Mouse (Mus musculus) embryo, embryonic 10.5 days (tissue): ENCODE data around the gene 1600002K03Rik.
"Not testable (repeated sequence)": the region's sequence is repeated elsewhere in the genome, so short reads cannot be mapped to it uniquely, and the experiment has no call there.

ENCODE experiments used
- DNase-seq: peaks from one replicate; pipeline ENCODE4 v3.0.0-alpha.2; 2015; ENCODE audit warnings: low spot score

Gene 1600002K03Rik

GRCm38 (mm10) chr10:80154384-80154783, 18.4 kb upstream of the 1600002K03Rik start:
- no peak for DNase-seq

- DNase-seq, result no peak
Measured at GRCm38 (mm10) chr10:80155277-80155676, 17.5 kb upstream of the 1600002K03Rik start.

DNA sequence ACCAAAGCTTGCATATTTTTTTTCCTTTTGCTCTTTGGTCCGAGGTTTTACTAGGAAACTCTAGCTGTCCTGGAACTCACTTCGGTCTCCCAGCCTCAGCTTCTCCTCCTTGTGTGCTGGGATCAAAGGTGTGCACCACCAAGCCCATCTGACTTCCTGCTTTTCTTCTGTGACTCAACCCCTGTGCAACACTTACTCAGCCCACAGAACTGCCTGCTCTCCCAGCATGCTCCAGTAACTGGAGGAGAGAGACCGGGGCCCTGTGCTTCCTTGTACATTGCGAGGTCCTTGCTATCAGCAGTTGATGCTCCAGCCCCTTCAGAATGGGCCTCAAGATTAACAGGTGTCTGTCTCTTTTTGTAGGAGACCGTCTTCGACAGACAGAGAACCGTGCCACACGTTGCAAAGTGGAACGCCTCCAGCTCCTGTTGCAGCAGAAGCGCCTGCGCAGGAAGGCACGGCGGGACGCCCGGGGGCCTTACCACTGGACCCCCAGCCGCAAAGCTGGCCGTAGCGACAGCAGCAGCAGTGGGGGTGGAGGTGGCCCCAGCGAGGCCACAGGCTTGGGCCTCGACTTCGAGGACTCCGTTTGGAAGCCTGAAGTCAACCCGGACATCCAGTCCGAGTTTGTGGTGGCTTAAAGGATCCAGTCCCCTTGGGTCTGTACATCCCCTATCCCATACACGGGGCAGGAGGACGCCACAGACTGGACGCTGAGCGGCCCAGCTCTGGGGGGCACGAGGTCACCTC, 16.6 kb upstream of the 1600002K03Rik start:
- no peak for DNase-seq

GRCm38 (mm10) chr10:80156752-80157053, 16.0 kb upstream of the 1600002K03Rik start:
- no peak for DNase-seq

DNA sequence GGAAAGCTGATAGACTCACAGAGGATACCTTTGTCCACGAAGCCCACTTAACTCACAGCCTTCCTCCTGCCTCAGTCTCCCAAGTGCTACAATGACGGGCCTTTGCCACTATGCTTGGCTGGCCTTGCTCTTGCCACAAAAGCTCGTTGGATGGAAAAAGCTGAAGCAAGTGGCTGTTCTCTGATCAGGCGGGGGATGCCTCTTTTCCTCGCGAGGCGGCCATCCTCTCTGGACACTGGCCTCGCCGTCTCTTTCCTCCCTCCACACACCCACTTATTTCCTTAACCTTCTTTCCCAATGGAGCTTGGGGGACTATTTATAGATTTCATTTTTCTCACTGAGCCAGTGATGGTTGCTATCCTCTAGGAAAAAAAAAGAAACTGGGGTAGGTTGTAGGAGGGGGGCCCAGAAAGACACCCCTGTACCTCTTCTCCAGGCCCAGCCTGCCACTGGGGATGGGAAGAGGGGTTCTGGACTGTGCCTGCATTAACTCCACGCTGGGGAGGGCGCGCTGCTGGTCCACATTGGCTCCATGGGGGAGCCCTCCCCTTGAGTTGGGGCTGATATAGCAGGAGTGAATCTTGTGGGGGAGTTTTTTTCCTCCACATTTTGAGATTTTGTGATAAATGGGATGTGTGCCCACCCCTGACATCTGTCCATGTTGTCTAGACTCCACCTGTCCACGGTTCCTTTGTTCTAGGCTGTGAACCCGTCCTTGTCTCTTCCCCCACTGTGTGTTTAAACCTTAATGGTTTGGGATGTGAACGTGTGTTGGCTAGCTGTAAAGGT, 15.4 kb upstream of the 1600002K03Rik start:
- DNase-seq, result no peak

DNA sequence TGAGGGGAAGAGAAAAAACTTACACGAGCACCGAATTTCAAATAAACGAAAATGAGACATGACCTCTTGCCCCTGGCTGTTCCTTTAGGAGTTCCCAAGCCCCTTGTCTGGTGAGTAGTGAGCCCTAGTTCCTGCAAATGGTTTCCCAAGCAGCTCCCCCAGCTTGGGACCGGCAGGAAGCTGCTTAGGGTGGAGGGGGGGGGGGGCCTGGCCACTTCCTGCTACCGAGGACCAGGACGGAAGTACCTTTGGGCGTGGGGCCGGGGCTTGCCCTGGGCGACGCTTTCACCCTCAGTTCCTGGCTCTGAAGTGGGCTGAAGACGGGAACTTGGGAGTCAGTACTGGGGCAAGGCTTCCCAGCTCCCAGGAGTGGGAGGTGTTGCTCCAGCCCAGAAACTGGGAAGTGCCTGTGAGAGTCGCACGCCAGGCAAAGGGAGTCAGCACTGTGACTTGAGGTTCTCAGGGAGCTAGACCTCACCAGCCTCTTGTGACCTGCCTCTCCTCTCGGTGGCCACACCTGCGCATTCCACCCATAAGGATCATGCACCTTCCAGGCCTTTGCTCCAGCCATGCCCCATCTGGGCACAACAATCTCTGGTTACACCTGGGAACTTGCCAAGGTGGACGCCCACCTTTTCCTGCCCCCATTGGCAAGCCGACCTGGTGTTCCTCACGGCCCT, 14.3 kb upstream of the 1600002K03Rik start:
- DNase-seq, result peak; percentile 67

DNA sequence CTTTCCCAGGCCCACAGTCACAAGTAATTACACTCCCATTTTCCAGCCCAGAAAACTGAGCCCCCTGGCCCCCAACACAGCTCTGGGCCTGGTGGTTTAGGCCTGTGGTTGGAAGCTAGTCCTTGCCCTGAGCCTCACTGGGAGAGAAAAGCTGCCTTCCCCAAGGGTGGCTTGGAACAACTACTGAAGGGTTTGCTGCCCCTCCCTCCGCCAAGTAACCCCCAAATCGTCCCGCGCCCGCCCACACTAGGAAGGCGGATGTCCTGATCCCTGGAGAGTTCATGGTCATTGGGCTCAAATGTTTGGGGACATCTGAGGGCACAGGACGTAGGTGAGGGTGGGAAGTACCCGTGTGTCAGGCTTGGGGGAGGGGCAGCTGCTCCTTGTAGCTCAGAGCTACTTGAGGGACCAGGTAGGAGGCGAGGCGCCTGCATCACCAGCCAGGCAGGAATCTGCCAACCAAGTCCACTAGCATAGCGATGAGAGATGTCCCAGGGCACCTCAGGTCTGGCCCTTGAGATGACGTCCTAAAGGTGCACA, 13.7 kb upstream of the 1600002K03Rik start:
- DNase-seq, result no peak

DNA sequence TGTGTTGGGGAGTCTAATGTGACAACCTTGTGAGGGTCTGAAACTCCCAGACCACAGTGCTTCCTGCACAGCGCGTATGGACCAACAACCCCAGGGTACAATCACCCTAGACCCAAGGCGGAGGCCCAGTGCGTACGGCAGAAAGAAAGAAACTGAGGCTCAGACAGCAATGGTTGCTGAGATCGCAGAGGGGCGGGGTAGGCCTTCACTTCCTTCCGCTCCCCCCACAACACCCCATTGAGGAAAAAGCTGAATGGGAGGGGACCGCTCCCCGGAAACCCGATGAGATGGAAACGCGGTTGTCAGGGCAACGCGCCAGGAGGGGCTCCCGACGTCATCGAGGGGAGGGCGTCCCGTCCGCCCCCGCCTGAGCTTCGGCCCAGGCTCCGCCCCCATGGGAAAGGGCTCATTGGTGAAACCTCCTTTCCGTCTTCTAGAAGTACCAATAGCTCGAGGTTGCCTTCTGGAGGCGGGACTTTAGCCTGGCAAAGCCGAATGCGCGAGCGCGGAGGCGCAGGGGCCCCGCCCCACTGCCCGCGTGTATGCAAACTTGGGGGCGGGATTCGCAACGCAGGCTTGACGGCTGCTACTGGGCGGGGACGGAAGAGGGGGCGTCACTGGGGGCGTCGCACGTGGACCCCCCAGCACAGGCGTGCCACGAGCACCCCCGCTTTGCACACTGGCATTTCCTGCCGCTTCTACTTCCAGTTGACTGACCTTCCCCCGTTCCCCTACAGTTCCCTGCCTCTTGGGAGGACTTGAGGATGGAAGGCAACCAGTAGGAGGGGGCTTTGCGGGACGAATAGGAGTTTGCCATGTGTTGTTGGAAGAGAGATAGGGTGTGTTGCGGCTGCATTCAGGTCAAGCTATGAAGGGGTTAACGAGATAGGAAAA, 12.9 kb upstream of the 1600002K03Rik start:
- peak; percentile 99 for DNase-seq

DNA sequence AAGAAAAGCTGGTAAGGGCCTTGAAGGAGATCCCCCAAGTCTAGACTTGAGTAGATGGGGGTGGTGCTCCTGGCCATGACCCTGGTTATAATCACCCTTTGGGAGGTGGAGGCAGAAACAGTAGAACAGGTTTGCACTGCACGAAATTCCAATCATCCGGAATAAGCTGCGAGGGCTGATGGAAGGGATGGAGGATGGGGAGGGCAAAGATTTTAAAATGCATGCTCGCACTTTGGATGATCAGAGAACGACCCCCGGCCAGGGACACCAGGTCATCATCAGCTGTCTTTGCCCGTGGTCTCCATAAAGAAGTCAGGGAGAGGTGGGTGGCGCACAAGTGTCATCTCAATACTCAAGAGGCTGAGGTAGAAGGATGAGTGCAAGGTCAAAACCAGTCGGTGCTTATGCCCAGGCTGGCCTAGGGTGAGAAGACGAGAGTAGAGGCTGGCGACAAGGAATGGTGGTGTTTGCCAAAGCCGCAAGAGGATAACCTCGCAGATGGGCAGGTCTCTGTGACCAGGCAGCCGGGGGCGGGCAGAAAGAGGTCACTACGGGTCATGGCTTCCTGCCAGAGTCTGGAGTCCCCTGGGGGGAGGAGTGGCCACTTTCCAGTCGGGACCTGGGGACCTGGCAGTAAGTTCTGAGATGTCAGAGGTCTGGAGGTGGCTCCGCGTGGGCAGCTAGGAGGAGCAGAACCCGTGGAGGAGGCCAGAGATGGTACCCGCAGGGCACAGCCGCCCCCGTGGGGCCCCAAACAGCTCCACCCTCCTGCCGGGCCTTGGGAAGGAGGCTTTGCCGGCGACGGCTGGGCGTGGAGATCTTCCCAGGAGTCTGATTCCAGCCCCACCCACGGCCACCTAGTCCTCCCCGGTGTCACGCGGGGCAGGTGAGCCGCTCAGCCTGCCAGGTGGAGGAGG, 12.0 kb upstream of the 1600002K03Rik start:
- peak; percentile 88 for DNase-seq

- DNase-seq, result peak; percentile 81
Measured at GRCm38 (mm10) chr10:80161522-80162242, 11.1 kb upstream of the 1600002K03Rik start.

GRCm38 (mm10) chr10:80162243-80162608, 10.5 kb upstream of the 1600002K03Rik start:
- no peak for DNase-seq

DNA sequence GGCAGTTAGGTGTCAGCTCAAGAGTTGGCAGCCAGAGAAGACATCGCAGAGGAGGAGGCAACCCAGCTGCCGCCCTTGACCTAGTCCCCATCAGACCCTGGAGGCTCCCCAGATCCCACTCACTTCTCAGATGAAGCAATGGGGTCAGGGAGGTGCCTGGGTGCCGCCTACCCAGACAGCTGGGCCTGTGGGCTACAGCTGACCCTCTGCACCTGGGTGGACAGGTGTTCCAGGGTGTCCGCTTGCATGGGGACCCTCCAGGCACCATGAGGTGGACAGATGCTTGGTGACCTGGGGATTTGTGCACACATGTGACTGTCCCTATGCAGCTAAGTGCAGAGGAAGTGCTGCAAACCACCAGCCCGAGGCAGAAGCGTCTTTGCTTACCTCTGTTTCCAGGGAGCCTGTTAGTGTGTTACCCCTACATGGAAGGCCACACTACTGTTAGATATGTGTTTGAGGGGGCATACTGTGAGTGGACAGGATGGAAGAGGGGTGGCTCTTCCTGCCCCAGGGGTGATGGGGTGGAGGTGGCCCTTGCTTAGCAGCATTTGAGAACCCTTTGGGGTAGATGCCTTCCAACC, 9.9 kb upstream of the 1600002K03Rik start:
- DNase-seq, result no peak

- no peak for DNase-seq
Measured at GRCm38 (mm10) chr10:80163721-80164120, 9.0 kb upstream of the 1600002K03Rik start.

DNA sequence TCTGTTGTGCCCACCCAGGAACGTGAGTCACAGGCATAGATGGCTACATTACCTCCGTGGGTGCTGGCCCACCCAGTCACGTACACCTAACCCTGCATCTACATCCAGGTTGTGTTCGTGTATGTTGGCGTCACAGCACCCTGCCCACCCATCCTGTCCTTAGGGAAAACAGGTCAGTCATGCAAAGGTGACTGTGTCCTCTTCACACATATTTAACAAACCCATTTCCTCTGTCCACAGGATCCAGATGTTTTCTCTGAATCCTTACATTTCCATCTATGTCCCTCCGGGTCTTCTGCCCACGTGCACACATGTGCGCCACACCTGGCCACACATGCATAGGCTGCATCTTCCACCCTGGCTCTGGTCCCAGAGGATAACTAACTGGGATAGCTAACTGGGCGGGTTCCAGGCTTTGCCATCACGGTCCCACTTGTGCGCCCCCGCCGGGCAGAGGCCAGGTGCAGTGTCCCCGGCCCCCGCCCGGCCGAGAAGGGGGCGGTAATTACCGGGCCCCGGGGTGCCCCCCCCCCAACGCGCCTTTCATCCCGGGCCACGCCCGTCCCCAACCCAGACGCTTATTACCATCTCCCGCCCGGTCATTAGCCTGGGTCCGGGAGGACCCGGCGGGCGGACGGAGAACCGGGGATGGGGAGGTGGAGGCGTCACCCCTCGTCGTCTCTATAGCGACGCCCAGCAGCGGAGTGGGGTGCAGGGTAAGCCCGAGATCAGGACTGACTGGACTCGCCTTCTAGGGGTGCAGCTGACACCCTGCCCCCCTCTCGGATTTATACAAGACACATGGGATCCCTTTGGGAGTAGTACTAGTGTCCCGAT, 8.4 kb upstream of the 1600002K03Rik start:
- DNase-seq, result no peak

DNA sequence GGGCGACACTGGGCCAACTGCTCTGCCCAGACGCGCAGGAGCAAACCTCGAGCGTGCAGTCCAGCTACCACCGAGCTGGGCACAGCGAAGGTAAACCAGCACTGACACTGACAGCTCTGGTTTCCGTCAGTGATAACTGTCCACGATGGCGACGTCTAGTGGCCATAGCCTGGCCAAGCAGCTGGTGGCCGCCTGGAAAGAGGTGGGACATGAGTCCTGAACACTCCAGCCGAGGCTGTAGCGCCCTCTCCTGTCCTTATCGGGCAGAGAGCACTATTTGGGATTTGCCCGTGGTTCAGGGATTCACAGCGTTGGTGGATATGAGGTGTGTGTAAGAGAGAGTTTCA, 7.8 kb upstream of the 1600002K03Rik start:
- peak; percentile 99 for DNase-seq

GRCm38 (mm10) chr10:80165392-80166128, 7.2 kb upstream of the 1600002K03Rik start, which contains the start of gene Cirbp:
Gene Cirbp (plus strand): TSS chr10:80165985.
- DNase-seq, result peak; percentile 61

GRCm38 (mm10) chr10:80166136-80166535, 6.6 kb upstream of the 1600002K03Rik start:
- DNase-seq, result not testable (repeated sequence)
